Mouse (Mus musculus) embryonic fibroblast, embryonic 13.5 days (primary cell): Measurements from ENCODE around the gene Eml2. TPM values are rescaled to one million over a fixed set of nuclear protein-coding genes. Genes with fewer than 3 reads are reported as not detected.

Experiments used
- H3K27ac ChIP-seq: 2 replicates; pipeline ENCODE4 v1.5.1; 2012; ENCODE audit warnings: low read length, control low read depth, inconsistent platforms; ENCODE audit not compliant: insufficient read depth
- H3K4me1 ChIP-seq: 2 replicates; pipeline ENCODE4 v1.6.1; 2011; ENCODE audit warnings: low read length; ENCODE audit not compliant: control insufficient read depth, insufficient read depth
- H3K4me3 ChIP-seq: 2 replicates; pipeline ENCODE4 v1.5.1; 2011; ENCODE audit warnings: mild to moderate bottlenecking, control low read depth, low read length; ENCODE audit not compliant: insufficient read depth
- CTCF ChIP-seq: IDR thresholded peaks from 2 replicates; pipeline ENCODE4 v1.5.1; 2011; ENCODE audit warnings: mild to moderate bottlenecking, control low read depth, low read length, moderate library complexity, borderline replicate concordance; ENCODE audit not compliant: insufficient read depth
- POLR2A ChIP-seq: IDR thresholded peaks from 2 replicates; pipeline ENCODE4 v1.6.1; 2011; ENCODE audit warnings: low read depth, mild to moderate bottlenecking, control low read depth, low read length, moderate library complexity
- polyA plus RNA-seq: library from polyadenylated mRNA; stranded (reverse); fragments of >200 nt; gene quantifications from 2 replicates; pipeline ENCODE4 v1.2.4, GENCODE M21; 2011; ENCODE audit warnings: low read depth; ENCODE audit not compliant: missing spikeins, insufficient read length

The Eml2 gene
- polyA plus RNA-seq, 1 experiment = 17.3 TPM

DNA sequence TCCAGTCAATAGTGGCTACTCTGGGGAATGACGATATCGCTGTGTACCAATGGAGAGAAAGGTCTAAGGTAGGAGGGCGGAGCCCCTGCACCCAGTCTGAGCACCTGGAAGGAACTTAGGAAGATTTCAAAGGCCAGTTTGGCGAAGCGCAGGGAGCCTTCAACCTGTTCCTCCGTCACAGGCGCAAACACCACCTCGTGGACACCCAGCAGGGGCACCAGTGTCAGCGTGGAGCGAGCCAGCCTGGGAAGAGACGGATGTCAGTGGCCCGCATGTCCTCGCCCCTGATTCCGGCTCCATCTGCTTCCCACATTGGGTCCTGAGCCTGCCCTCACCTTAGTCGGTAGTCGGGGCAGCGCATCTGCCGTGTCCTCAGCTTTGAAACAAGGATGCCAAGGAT is 16.8 kb upstream of the Eml2 start:
- Histone ChIP-seq H3K27ac (no peak overlapping the region), H3K4me3 (no peak overlapping the region), H3K4me1 (peaks cover 12% of the 10 kb centered on the region)
- no peak for TF ChIP-seq CTCF
- no peak for TF ChIP-seq POLR2A

DNA sequence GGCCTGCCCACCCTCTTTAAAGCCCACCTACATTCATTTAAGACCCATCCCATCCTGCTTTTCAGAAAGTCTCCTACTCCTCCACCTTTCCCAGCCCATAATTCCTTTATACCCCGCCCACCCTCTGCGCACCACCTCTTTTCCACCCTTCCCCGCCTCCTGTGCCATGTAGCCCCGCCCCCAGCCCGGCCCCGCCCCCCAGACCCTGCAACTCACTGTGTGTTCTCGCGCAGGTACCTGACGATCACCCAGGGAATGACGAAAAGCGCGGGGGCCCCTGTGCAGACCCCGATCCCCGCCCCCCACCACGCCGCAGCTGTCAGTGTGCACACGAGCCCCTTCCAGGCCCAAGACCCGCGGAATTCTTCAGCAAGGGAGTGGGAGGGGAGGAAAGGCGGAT is 16.1 kb upstream of the Eml2 start:
- no peak overlapping the region for H3K27ac ChIP-seq
- H3K4me1 ChIP-seq = peaks cover 11% of the 10 kb centered on the region

DNA sequence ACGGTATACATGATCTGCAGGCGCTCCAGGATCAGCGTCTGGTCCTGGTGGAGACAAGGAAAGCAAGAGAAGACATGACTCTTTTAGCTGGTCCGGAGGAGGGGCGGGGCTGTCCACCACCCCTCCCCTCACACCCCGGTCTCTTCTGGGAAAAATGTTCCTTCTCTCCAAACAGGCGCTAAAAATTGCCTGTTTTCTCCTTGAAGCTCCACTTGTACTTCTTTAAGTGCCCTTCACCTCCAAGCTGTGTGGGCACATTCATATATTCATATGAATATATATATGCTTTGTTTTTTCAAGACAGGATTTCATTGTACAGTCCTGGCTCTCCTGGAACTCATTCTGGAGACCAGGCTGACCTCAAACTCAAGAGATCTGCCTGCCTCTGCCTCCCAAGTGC is 13.3 kb upstream of the Eml2 start:
- no peak overlapping the region for H3K4me3 ChIP-seq
- H3K27ac ChIP-seq = no peak overlapping the region
- no peaks in the 10 kb centered on the region for H3K4me1 ChIP-seq
- TF ChIP-seq CTCF = no peak
- no peak for TF ChIP-seq POLR2A

More for the DNA sequence above, 16.1 kb upstream of the Eml2 start:
- TF ChIP-seq CTCF (no peak), POLR2A (no peak)
- H3K4me3 ChIP-seq = no peak overlapping the region

DNA sequence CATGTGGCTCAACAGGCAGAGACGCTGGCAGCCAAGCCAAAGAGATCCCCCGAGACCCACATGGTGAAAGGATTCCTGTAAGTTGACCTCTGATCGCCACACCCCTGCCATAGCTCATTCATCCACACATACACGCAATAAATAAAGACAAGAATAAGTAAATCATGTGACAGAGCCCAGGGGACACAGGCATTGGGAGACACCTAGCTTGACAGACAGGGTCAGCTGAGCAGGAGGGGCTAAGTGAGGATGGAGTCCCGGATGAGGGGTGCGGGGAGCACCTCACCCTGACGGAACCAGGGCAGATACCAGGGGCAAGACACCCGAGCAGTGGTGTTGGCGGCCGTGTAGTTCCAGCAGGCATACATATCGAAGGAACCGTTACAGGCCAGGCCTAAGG is 12.5 kb upstream of the Eml2 start:
- no peak for TF ChIP-seq CTCF
- TF ChIP-seq POLR2A = no peak
- Histone ChIP-seq H3K4me1 (no peaks in the 10 kb centered on the region), H3K27ac (no peak overlapping the region), H3K4me3 (no peak overlapping the region)

DNA sequence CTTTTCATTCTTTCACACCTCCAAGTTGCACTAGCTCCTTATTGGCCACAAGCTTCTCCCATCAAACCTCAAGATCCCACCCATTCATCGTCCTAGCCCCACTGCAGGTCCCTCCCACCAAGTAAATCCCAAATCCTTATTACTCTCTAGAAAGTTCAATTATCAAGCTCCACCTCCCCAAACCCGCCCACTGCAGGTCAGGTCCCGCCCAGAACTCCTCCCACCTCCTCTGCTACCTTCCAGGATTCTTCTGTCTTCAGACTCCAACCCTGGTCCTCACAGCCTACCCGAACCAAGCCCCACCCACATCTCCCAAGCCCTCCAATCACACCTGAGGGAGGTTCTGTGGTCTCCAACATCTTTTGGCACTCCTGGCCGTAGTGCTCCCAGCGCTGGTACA is 12.0 kb upstream of the Eml2 start:
- H3K4me3 ChIP-seq = no peak overlapping the region
- H3K27ac ChIP-seq = no peak overlapping the region
- TF ChIP-seq POLR2A = no peak
- no peak for TF ChIP-seq CTCF
- H3K4me1 ChIP-seq = no peaks in the 10 kb centered on the region

DNA sequence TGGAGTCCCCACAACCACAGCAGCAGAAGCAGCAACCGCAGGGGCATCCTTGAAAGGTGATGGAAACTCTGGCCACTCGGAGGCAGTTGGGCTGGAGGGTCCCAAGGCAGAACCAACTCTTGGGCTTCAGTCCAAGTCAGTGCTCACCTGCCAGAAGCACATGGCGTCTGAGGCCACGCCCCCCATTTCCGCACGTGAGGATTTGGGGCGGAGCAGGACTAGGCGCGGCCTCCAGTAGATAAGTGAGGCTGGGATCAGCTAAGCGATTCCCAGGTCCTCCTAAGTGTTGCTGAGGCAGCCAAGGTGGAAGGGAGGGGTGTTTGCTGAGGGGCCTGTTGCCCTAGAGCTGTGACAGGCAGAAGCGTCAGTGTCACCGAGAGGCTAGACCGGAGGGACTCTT is 11.2 kb upstream of the Eml2 start:
- H3K27ac ChIP-seq = no peak overlapping the region
- TF ChIP-seq POLR2A (no peak), CTCF (no peak)
- H3K4me1 ChIP-seq = no peaks in the 10 kb centered on the region
- no peak overlapping the region for H3K4me3 ChIP-seq

DNA sequence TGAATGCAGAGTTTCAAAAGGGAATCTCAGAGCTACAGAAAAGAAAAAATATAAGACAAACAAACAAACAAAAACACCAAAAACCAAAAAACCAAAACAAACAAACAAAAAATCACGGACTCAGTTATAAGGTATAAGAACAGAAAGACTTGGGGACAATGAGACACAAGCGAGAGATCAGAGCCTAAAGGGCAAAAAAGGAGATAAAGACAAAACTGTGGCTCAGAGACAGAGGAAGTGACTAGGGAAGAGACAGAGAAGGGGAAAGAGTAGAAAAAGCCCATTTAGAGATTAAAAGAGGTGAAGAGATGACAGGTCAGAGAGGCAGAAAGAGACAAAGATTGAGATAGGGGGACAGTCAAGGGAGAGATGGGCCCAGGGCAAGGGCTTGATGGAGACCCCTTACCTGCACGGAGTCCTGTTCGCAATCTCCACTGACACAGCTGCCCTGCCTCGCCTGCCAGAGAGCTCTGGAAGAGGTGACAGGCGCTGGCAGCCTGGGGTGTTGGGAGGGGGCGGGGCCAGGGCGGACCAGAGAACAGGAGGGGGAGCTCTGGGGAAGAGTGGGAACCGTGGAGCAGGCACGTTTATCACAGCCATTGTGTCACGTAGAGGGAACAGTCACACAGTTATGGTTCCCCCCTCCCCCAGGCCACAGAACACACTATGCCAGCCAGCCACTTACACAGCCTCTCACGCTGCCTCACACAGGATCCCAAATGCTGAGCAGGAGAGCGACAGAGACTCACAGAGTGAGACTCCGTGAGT is 10.4 kb upstream of the Eml2 start, which contains the start of gene Gipr:
Gene Gipr (minus strand): TSS at position 472 of the 768 bp plus-strand sequence.
- Histone ChIP-seq H3K4me3 (no peak within 1 kb of the TSS), H3K27ac (no peak within 1 kb of the TSS), H3K4me1 (no peaks in the 10 kb centered on the region)
- no peak for TF ChIP-seq CTCF

DNA sequence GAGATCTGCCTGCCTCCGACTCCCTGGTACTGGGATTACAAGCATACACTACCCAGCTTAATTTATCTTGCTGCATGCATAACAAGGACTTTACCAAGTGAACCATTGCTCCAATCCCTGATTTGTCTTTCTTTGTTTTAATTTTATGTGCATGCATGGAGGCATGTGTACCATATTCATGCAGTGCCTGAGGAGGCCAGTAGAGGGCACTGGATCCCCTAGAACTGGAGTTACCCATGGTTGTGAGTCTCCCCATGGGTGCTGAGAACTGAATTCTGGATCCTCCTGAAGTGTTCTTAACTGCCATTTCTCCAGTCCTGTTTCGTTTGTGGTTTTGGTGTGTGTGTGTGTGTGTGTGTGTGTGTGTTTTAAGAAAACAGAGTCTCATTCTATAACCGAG is 9.2 kb upstream of the Eml2 start:
- Histone ChIP-seq H3K4me3 (no peak overlapping the region), H3K27ac (no peak overlapping the region), H3K4me1 (no peaks in the 10 kb centered on the region)
- TF ChIP-seq CTCF (no peak), POLR2A (no peak)

DNA sequence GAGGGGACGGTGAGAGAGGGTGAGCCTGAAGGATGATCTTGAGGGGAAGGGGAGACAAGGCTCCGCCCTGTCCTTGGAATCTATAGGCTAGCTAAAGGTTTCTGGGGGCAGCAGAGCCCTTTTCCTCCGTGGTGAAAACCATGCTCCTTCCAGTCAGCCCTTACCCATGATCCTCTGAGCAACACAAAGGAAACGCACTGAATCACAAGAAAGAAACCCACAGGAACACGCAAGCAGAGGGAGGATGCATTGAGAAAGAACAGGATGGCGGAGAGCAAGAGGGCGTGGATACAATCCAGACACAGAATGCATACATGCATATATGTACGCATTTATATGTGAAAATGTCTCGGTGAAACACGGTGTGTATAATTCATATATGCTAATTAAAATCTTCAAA is 6.7 kb upstream of the Eml2 start:
- Histone ChIP-seq H3K27ac (no peak overlapping the region), H3K4me1 (no peaks in the 10 kb centered on the region), H3K4me3 (no peak overlapping the region)
- TF ChIP-seq POLR2A (no peak), CTCF (no peak)

DNA sequence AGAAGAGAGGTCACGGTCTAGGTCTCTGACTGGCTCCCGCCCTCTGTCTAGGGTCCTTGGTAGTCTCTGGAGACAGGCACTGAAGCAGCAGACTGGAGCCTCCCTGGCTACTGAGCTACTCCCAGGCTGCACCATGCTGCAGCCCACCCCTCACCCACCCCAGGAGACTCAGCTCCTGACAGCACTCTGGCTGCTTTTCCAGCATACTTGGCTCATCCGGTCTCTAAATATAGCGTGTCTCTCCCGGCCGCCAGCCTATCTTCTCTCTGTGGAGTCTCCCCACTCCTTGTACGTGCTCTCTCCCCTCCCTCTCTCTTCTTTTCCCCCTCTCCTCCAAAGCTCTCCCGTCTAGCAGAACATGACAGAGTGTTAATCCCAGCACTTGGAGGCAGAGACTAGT is 6.1 kb upstream of the Eml2 start:
- H3K4me3 ChIP-seq = no peak overlapping the region
- H3K27ac ChIP-seq = no peak overlapping the region
- no peaks in the 10 kb centered on the region for H3K4me1 ChIP-seq
- TF ChIP-seq CTCF (no peak), POLR2A (no peak)

DNA sequence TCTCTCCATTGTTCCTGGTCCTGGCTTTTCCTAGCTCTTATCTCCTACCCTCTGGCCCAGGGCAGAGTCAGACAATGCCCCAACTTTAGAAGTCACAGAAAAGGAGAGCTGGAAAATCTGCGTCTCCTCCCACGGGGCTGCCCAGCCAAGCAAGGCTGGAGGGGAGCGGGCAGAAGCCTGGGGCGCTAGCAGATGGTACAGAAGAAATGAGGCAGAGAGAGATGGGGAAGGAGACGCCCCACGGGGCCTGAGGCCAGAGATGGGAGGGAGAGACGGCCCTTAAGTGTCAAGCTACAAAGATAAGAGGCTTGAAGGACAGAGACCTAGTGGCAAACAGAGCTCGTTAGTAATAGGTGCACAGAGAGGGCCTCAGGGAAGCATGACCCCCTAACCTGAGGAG is 4.4 kb upstream of the Eml2 start:
- H3K27ac ChIP-seq = no peak overlapping the region
- TF ChIP-seq POLR2A (no peak), CTCF (no peak)
- H3K4me3 ChIP-seq = no peak overlapping the region
- H3K4me1 ChIP-seq = no peaks in the 10 kb centered on the region
